Mouse (Mus musculus) cerebellum, postnatal 14 days (tissue): ENCODE data around the gene Smlr1.

Source experiments
- DNase-seq, 2 experiments: peaks; one replicate each; pipeline ENCODE4 v3.0.0; 2021; ENCODE audit warnings: mixed read lengths in 2 of 2

Smlr1 gene

DNA sequence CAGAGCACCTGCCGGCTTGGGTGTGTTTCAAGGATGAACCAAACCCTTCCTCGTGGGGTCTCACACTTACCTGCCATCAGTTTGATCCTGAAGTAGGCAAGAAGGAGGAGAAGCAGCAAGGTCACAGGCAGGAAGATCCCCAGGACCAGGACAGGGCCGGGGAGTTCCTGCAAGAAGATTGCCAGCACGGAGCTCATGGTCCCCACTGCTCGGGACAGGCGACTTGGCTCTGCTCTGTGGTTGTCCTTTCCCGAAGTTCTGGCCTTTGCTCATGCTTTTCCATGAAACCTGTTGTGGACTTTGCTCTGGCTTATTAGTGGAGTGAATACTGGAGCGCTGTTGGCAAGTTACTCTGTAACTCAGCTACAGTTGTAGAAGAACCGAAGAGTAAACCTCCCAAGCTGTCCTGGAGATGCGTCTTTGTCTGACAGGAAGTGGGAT lies at the start of gene Smlr1:
Smlr1 (minus strand) TSS at position 377 of the 441 bp plus-strand sequence.
- DNase-seq, result no peak

DNA sequence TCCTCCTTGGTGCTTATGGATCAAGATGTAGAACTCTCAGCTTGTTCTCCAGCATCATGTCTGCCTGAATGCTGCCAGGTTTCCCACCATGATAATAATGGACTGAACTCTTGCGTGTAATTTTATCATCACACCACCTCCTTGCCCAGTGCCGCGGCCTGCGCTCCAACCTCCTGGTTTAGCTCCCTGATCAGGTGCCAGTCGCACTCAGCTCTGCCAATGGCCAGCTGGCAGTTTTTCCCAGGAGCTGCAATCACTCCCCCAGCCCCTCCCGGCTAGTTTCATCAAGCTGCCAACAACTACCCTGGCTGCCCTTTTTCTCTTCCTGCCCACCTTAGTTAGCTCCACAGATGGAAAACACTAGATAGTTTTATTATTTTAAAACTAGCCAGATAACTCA lies 48.8 kb upstream of the Smlr1 start:
- DNase-seq, result peak; percentile 96 to 97

DNA sequence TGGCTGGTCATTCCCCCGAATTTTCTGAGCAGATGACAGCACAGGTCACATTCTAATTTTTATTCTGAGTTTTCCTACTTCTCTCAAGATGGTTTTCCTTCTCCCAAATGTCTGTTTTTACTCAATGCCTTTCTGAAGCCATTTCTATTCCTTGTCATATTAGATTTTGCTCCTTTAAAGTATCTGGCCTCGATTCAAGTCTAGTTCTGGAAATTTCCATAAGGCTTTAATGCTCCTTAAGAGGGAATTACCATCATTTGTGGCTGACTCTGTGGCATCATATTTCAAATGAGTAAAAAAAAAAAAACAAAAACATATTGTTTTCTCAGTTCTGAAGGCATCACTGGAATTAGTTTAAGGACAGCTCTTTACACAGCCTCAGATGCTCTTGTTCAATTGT lies 44.0 kb upstream of the Smlr1 start:
- DNase-seq, result no peak

DNA sequence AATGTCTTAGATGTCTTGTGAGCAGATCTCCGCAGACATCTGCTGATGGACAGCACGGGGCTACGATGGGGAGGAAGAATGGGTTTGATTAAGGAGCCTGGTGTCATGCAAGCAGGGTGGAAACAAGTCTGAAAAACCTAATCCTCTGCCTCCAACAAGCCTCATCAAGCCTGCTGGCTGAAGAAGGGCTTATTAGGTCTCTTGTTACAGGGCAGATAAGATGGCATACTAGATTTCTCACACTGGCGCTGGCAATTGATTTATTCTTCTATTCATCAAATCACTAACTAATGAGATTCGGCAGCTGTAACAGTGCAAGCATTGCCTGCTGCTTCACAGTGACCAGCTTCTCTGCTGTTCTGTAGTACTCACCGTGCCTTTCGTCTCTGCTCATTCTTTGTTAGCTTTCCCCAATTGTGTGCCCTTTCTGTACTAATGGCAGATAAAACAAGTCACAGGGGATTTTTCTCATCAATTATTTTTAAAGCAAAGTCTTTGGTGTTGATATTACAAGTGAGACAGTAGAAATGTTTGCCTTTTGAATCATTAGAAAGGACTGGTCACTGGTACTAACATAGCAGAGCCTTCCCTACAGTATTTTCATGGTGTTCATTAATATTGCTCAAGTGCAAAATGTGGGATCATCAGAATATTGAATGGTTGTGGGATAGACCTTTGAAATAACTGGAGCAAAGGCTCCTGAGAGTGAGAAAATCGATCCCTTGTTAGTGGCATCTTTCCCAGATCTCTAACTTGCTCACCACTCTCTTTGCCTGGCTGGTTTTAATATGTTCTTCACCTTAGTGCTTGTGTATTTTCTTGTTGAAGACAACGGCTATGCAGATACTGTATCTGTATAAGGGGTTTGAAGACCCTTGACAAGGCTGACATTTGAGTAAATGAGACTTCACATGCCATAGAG lies 35.5 kb upstream of the Smlr1 start:
- no peak for DNase-seq

DNA sequence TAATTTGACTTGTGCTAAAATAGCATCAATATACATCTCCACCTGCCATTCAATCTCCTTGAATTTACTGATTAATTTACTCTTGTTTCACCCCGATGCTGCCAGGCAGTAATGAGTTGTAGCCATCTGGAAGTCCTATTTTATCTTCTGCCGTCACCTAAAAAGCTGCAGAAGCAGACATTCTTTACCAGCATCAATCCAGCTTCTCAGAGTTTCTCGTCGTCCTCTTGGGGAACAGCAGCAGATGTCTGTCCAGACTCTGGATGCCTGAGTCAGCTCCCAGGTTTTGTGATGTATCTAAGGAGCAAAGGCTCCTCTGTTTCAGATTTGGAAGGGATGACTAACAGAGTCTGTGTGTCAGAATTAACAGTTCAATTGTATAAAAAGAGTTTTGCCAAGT lies 16.9 kb upstream of the Smlr1 start:
- no peak for DNase-seq

DNA sequence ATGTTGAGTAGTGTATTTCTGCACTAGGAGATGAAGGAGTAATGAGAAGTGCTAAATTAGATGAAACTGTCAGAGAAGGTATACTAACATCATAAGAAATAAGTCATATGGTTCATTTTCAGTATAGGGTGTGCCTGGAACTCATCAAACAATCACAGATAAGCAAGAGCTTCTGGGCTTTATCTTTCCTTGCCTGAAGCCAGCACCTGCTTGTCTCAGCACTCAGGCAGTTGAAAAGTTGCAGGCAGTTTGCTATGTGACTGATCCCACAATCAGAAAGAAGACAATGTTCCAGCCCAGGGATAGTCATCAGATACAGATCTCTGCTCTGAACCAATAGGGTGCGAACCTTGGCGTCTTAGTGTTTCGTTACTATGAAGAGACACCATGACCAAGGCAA lies 5.0 kb upstream of the Smlr1 start:
- DNase-seq, result no peak

DNA sequence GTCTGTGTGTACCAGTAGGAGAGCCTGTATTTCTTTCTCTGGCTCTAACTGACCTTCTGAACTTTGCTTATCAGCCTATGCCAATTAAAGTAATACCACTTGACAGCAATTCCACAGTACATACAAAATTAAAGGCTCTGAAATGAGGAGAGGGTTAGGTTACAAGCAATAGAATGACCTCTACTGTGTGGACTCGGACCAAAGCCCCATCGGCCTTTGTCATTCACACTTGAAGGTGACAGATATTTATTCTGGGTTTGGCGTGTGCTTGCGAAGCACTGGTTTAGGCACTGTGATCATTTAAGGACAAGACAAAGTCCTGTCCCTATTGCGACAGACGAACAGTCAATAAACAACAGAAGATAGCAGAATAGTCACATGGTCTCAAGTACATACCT lies 3.7 kb upstream of the Smlr1 start:
- DNase-seq, result no peak

DNA sequence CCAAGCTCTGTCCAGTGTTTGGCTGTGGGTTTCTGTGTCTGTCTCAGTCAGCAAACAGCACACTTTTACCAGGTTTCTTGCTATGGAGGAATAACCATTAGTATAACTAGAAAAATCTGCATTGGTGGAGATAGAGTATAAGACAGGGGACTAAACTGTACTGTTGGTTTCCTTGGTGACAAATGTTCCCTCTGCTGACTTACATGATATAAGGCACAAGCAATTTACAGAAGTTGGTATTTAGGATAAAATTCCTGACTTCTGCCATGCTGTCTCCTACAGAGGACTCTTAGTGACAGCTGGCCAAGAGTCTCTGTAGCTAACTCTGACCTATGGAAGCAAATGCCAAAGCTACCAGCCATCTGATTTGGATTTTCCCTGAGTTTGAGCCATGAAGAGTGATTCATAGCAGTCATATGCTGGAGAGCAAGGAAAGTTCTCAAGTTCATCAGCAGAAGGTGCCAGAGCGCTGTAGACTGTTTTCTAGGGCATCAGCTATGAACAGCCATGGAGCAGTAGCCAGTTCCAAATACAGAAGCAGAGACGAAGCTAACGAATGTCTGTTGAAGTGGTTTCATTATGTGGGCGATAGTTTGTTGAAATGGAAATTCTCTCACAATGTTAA lies 3.2 kb upstream of the Smlr1 start:
- peak; percentile 14 to 33 for DNase-seq

DNA sequence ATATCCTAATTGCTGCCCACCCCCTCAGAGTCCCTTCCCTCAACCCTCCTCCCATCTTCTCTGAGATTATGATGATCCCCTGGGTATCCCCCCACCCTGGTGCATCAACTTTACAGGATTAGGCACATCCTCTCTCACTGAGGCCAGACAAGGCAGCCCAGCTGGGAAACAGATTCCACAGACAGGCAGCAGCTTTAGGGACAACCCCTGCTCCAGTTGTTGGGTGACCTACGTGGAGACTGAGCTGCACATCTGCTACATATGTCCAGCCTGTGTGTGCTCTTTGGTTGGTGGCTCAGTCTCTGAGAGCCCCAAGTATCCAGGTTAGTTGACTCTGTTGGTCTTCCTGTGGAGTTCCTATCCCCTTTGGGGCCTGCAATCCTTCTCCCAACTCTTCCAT lies 2.7 kb upstream of the Smlr1 start:
- no peak for DNase-seq

DNA sequence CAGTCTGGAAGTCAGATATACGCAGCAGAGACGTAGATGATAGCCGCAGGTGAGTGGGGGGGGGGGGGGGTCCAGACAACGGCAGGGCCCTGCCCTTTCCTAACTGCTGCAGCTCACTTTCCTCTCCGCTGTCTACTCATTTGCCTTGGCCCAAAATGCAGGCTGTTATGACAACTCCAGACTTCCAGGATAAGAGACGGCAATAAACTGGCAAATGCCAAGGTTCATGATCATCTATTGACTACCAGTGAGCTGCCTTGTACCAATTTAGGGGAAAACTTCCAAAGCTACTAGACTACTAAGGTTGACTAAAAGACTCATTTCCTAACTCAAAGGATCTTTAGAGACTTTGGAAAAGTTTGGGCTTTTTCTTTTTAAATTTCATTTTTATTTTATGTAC lies 554 bp upstream of the Smlr1 start:
- no peak for DNase-seq

DNA sequence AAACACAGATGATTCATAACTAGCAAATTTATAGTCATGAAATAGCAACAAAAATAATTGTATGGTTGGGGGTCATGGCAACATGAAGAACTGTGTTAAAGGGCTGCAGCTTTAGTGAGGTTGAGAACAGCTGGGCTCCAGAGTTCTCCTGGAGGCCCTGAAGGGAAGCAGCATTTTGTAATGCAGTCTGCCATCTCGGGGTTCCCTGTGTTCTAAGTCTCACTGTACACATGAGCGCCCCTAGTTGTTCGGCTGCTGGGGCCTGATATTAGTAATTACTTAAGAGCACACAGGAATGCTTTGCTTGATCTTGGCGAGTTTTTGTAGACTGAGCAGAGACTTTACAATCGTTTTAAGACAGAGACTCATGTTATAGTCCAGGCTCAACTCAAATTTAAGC lies 1.6 kb downstream of the Smlr1 start:
- no peak for DNase-seq

DNA sequence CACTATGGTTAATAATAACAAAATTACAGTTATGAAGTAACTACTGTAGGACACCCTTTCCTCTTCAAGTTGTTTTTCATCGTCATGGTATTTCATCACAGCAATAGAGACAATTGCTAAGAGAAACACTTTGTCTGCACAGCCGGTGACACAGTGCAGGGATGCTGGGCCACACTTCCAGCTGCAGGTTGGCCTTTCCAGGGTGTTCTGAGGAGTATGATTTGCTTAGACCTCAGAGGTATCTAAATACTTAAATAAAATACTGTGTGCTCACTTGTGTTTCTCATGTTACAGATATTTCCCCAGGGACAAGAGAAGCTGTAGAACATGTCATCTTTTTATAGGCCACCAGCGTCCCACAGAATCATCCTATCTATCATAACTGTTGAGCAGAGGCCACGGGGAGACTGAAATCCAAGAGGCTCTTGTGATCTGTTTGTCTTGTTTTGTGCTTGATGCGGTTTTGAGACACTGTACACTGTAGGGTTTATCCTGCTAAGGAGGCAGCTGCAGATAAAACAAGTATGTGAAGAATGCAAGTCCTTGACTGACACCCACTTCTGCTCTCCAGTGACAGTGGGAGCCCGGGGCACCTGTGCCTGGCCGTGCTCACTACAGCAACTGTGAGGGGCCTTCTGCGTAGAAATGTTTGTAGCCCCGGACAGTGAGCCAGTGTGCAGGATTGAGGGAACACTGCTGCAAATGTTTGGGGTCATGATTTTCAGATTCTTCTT lies 2.4 kb downstream of the Smlr1 start:
- DNase-seq, result no peak

DNA sequence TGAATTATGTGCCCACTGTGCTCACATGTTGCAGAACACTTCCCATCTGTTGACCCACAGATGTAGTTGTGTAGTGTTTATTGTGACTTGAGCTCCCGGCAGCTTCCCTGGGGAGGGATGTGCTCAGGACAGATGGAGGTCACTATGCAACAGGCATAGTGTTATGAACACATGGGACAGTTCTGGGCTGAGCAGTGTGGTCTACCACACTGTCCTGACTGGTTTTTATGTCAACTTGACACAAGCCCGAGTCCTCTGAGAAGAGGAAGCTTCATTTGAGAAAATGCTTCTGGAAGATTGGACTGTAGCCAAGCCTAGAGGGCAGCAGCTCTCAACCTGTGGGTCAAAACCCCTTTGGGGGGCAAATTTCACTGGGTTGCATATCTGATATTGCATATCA lies 3.0 kb downstream of the Smlr1 start:
- no peak for DNase-seq

DNA sequence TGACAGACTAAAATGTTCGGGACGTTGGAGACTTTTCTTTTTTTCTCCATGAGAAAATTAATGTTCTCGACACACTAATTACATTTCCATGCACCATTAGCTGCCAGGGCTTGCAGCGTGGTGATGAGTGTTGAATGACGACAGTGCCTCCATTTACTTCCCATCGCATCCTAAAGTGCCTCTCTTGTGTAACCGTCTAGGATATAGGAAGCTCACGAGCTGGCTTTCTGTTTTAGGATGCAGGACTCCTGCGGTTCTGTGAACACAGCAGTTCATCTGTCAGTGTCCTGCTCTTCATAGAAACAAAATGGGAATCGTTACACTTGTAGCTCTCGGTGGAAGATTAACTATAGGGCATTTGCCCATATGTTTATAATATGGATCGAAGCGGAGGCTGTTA lies 4.7 kb downstream of the Smlr1 start:
- no peak for DNase-seq

DNA sequence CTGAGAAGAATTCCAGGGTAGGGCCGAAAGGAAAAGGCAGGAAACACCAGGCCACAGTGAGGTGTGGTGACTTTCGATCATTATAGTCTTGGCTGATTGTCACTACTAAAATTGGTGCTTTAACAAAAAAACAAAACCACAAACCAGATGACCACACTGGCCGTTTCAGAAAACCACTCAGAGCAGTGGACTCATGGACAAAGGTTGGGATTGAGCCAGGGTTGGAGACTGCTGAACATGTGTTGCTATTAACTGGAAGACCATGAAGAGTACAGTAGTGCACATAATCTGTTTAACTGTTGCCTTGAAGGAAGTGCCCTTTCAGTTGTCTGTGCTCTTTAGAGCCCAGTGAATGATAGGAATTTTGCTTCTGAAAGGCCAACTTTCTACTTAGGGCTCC lies 8.9 kb downstream of the Smlr1 start:
- DNase-seq, result no peak

DNA sequence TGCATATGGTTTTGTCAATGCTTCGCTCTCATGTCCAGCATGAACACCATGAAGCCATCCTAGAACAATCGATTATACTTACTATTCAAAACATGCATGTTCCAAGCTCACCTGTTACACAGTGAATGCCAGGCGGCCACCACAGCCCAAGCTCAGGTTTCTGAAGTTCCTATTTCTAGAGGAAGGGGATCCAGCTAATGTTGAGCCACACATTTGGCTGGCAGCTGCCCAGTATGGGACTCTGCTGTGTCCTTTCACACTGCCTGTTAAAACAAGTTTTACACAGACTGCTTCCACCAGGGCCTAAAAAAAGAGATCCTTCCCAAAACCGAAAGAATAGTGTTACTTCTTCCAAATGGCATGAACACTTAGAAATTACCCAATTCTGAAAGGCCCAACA lies 9.4 kb downstream of the Smlr1 start:
- DNase-seq, result no peak

DNA sequence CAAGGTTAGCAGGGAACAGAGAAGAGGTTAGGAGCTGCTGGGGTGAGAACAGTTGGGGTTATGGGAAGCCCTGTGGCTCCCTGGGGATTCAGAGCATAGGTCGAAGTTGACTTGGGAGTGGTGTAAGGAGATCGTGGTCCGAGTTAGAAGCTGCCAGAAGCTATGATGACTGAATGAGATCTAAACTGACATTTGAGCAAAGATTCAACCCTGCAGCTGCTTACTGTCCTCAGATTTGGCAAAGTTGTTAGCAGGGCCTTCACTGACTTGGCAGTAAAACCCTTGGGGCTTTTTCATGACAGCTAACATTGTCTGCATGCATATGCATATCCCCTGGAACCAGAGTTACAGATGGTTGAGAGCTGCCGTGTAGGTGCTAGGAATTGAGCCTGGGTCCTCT lies 9.9 kb downstream of the Smlr1 start:
- DNase-seq, result no peak

DNA sequence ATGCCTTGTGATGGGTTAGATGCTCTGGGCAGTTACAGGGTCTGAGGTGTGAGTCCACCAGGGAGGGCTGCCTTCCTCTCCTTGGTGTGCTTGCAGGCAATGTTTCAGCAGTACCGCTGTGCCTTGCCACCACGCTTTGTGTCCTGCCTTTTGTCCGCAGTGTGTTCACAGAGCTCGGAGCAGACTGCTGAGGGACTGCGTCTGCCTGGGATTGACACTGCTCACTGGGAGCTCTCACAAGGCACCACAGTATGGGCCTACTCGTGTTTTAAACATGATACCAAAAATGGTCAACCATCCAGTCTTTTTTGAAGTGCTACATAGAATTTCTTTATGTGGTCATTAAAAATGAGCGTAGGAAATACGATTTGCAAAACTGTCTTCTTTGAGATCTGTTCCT lies 12.3 kb downstream of the Smlr1 start:
- no peak for DNase-seq

DNA sequence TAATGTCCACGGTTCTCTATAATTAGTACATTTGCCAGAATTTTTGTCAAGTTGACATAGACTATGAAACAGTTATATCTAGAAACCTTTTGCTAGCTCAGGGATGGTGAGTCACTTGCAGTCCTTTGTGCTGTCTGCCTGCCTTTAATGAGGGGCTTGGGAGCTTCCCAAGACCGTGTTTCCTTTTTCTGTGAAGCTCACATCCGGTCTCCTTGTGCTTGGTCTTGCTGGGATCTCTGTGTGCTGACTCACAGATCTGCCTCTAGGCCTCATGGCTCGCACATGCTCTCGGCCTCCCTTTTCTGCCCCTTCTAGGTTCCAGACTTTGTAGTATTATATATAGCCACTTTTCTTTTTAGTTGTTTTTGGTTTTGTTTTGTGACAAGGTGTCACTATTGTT lies 15.6 kb downstream of the Smlr1 start:
- no peak for DNase-seq

DNA sequence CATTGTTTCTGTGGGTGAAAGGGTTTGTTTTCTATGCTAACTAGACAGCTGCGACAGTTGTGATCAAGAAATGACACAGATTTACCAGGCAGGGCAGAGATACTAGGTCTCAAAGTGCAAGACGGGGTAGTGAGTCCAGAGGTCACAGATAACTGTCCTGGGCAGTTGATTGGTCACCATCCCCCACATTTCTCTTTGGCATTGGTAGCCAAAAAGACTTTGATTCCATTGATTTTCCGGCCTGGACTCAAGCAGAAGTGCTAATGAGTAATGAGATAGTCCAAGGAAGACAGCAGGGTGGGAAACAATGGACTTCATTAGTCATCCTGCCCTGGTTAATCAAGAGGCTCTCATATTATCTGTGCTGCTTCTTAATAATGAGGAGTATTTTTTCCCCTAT lies 16.1 kb downstream of the Smlr1 start:
- DNase-seq, result no peak

DNA sequence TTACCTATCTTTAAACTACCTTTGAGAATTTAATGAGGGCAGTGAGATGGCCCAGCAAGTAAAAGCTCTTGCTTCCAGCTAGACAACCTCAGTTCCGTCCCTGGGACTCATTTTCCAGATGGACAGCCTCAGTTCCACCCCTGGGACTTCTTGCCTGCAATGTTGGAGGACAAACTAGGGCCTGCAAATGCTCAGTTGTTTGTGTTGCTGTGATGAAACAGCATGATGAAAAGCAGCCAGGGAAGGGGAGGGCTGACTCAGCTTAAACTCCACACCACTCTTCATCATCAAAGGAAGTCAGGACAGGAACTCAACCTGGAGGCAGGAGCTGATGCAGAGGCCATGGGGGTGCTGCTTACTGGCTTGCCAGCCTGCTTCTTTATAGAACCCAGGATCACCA lies 22.2 kb downstream of the Smlr1 start:
- no peak for DNase-seq

DNA sequence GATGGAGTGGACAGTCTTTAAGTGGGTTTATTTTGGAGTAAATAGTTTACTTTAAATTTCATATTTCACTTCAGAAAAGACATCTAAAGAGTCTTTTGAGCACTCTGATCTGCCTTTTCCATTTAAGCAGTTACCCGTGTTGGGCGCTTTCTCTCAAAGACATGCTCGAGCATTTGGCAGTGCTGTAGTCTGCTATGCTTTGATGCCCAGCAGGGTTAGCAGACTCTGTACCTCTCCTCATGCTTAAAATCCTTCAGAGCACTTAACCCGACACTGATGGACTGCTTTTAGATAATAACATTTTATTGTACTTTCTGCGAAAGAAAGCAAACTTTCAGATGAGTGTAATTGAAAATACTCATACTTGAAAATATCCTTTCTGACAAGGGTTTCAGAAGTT lies 32.8 kb downstream of the Smlr1 start:
- DNase-seq, result no peak

DNA sequence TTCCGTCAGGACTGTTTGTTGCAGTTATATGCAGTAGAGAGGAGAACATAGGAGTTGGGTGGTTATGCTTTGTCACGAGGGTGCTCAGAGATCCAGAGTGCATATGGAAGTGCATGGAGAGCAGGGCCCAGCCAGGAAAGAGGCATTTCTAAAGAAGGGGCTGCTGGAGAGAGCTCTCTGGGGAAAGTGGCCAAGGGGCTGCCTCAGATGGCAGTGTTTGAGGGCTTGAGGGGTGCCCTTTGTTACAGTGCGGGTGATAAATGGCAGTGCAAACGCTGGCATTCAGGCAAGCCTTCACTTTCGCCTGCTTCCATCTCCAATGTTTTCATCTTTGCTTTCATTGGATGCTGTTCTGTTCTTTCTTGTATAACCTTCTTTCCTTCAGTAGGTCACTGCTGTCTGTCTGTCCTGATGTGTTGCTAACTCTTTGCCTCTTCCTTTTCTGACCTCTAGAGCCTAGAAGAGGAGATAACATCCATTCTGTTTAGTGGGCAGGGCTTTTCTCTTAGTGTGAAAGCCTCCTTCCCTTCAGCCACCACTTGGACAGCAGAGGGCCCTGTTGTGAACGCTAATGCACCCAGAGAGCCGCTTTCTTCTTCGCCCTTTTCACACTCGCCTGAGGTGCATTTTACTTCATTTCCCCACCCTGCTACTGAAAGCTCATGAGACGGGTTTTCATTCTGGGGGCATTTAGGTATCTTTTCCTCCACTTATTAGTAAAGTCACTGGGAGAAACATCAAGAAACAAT lies 36.6 kb downstream of the Smlr1 start:
- DNase-seq, result peak in 1 of 2 experiments; percentile 16
